Mouse (Mus musculus) kidney, adult 8-10 months (tissue): ENCODE data around the gene Best2.

Source experiments
- DNase-seq, 2 experiments: peaks; one replicate each; pipeline ENCODE4 v3.0.0; 2022

The Best2 gene

DNA sequence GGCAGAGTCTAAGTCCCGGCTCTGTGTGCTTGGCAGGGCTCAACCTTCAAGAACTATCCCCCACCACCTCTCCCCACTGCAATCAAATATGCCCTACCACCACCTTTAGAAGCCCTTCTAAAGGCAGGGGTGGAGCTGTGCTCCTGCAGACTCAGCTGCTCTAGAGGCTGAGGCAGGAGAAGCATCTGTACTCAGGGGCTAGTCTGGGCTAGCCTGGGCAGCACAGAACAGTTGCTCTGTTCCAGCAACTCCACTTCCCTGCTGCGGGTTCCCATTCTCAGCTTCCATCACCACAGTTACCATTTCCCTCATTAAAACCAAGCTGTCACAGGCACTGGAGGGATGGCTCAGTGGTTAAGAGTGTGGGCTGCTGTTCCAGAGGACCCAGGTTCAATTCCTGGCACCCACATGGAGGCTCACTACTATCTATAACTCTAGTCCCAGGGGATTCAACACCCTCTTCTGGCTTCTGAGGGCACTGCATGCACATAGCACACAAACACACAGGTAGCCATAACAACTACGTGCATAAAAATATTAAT lies 7.3 kb upstream of the Best2 start:
- DNase-seq, result no peak

DNA sequence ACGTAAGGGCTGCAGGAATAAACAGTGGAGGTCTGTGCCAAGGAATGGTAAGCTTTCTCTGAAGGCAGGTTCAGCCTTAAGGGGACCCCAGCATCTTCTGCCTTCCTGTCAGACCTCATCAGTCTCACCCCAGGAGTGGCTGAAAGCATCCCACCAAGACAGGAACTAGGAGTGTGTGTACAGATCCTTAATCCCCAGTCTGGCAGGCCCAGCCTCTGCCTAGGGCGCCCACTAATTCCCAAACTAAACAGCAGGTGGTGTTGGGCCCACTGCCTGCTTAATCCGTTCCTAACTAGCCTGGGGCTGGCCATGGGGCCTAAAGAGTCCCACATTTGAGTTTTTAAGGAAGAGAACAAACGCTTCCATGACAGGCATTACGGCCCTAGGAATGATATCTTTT lies 2.9 kb upstream of the Best2 start:
- DNase-seq, result no peak

DNA sequence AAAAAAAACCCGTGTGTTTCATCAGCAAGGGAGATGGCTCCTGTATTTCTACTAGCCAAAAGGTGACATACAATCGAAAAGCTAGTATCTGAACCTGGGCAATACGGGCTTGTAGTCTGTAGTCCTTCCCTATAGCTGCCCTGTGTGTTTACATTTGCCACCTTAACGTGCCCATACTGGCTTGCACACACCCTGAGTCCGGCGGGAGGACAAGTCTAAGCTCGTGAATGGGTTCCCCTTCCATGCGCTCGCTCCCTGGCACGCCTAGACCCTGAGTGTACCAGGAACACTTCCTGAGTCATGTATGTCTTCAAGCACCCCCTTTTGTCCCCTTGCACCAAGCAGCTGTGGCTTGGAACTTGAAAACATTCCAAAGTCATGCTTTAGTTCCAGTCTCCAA lies 2.4 kb upstream of the Best2 start:
- DNase-seq, result no peak

DNA sequence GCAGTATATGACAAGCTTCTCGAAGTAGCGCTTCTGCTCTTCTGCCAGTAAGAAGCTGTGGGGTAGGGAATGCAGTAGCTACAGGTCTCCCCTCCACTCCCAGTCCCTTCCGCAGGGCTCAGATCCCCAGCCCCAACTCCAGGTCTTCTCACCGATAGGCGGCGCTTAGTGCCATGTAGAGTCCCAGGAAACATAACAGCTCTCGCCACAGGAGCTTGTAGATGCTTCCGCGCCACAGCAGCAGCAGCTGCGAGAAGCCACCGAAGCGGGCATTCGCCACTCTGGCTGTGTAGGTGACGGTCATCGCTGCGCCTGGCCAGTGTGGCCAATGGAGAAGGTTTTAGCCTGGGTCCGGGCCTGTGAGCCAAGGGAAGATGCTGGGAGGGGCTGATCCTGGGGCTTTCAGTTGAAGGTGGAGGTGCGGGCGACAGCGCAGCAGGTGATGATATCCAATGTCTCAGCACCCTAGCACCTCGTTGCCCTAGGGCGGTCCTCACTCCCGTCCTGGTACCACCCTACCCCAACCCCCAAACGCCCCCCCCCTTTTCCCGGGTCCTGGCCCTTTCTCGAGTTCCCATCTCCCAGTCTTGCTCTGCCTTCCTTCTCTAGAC lies 996 bp downstream of the Best2 start:
- DNase-seq, result peak; percentile 63 to 80

DNA sequence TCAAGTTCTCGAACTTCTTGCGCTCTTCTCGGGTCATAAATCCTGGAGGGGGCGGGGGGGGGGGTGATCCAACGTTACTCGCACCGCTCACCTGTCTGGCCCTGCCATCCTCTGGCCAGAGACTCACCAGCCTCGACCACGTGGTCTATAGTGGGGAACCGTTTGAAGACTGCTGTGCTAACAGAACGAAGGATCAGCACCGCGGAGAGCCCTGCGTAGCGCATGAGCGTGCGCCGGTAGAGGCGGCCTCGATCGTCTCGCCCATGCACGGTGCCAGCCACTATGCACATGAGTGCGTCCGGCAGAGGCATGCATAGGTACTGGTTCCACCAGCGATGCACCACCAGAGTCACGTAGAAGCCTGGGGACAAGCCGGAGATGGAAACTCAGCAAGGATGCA lies 3.1 kb downstream of the Best2 start:
- DNase-seq, result no peak

DNA sequence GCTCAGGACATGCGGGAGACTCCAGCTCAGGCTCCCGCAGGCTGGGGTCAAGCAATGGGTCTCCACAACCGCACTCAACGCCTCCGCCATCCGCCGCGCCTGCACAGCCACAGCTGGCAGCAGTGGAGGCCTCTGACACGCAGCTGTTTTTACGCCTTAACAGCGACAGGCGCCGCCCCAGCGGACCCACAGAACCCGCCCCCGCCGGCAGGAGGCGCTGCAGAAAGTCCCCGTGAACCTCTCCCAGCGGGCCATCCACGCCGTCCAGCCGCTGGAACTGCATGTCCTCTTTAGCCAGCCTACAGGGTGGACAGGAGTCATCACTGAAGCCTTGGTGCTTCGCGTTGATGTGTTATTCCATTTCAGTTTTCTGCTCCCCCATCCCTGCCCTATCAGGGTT lies 6.6 kb downstream of the Best2 start:
- peak in 1 of 2 experiments; percentile 54 for DNase-seq

DNA sequence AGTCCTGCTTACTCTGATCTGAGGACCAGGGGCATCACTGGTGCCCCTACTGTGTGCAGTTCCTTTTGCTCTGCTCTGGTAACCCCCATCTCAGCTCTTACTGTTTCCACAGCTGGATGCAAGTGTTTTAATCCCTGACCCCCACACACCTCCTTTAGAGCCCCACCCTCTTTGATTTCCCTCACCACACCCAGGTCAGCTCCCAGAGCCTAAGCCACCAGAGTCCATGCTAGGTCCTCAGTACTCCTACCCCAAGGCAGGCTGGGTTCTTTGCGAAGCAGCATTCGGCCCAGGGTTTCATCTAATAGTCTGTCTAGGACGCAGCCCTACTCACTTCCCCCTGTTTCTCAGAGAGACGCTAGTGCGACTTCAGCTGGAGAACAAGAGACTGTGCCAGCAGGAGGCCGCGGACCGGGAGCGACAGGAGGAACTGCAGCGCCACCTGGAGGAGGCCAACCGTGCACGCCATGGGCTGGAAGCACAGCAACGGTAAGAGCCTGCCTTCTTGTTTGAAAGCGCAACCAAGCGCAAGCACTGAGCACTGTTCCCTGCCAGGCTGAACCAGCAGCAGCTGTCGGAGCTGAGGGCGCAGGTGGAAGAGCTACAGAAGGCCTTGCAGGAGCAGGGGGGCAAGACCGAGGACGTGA lies 16.6 kb downstream of the Best2 start:
- DNase-seq, result peak; percentile 75 to 90

DNA sequence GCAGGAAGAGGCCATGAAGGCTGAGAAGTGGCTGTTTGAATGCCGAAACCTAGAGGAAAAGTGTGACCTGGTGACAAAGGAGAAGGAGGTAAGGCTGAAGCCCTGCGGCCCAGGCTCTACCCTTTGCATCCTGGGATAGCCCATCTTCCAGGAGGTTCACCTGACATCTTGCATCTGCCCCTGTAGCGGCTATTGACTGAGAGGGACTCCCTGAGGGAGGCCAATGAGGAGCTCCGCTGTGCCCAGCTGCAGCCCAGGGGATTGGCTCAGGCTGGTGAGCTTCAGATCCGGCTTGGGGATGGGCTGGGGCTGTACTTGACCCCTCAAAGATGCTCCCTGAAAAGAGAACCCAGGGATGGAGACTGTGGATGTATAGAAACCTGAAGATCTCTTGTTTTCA lies 17.4 kb downstream of the Best2 start:
- DNase-seq, result no peak

DNA sequence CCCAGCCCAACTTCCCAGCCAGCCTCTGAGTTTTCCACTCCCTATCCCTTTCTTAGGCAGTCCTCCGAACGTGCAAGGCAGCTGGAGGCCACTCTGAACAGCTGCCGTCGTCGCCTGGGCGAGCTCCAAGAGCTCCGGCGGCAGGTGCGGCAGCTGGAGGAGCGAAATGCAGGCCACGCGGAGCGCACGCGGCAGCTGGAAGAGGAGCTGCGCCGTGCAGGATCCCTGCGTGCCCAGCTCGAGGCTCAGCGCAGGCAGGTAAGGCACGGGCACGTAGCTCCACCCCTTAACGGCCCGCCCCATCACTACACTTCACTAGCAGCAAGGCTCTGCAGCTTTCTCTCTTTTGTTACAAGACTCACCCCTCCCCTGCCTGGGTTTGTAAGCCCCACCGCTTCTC lies 18.7 kb downstream of the Best2 start:
- DNase-seq, result no peak

DNA sequence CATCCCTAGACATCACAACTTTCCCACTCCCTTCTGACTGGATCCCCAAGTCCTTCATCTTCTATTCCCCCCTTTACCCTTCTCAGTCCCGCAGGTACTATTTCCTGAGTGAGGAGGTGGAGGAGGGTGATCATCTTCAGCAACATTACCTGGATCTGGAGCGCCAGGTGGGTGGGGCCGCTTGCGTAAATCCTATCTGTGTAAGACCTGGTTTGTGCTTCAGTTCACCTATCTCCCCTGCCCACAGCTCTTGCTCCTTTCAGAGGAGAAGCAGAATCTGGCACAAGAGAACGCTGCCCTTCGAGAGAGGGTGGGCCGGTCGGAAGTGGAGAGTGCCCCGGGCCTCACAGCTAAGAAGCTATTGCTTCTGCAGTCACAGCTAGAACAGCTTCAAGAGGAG lies 20.0 kb downstream of the Best2 start:
- no peak for DNase-seq

DNA sequence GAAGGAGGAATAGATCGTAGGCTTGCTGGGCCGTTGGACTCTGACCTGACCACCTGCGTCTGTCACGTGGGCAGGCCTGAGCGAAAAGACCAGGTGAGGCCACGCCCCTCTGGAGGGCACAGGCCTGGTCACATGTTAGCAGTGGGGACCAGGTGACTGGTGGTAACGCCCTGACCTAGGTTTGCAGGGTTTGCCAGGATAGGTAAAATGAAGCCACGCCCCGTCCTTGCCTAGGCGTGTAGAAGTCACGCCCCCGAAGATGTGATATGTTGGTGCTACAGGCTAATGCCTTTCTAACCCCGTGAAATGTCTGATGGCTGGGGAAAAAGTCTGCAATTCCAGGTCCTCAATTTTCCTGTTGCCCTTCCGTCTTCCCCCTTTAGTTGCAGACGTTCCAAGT lies 23.5 kb downstream of the Best2 start:
- peak; percentile 95 to 96 for DNase-seq

DNA sequence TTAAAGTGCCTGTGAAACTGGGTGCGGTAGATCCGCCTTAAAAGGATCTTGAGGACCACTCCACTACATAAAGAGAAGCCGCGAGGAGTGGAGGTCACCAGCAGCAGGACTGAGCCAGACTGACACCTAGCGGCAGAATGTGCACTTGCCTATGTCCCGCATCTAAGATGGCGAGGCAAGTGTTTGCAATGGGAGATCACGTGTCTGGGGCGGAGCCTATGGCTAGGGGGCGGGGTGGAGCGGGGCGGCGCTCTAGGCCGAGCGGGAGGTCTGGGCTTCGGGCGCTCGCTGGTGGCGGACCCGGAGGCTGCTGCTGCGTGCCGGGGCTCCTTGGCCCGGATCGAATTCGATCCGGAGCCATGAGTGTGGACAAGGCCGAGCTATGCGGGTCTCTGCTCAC lies 24.0 kb downstream of the Best2 start, which contains the start of gene Hook2:
Hook2 (plus strand) TSS at position 255 of the 400 bp plus-strand sequence.
- DNase-seq, result peak; percentile 98 to 99

DNA sequence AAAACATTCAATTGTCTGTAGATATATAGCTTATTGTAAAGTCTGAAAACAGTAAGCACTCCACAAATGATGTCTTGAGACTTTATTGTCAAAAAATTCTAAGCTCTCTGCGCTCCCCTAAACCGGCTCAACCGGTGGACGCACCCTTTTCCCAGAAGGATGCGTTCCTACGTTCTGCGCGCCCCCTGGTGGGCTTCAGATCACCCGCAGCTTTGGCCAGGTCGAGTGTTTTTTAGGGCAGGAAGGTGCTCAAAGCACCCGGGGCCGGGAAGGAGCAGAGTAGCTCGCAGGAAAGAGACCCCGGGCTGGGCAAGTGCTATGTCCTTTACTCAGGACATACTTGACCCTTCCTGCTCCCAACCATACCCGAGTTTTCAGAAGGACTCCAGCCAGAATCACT lies 24.5 kb downstream of the Best2 start:
- peak; percentile 92 to 95 for DNase-seq

DNA sequence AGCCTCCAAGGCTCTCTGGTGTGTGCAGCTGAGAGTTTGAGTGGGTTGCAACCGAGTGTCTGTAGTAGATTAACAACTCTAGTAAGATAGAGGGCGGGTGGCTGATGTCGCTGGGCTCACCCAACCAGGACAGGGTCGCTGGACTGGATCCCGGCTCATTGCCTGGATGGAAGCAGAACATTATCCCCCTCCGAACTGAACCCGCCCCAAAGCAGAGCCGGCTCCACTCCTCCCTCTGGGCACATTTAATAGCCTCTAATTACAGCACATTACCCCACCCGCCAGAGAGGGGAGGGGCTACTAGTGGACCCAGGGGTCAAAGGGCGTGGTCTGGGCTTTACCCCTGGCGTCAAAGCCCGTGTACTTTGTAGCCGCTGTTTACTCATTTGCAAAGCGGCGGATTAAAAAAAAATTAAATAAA lies 25.0 kb downstream of the Best2 start:
- peak; percentile 92 to 93 for DNase-seq

DNA sequence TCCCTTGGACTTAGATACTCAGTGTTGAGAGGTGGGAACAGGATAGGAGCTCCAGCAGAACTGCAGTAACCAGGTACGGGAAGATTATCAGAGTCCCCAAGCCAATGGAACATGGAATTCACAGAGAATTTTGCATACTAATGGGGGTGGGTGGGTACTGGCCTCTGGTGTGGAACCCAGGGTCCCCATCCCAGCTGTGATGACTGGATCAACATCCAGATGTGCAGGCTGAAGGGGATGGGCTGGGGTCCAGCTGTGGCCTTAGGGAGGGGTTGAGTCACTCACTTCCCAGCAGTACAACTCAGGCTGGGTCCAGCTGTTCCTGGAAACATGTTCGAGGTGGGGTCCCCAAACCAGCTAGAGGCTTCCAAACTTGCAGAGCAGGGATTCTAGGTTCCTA lies 26.4 kb downstream of the Best2 start:
- no peak for DNase-seq

DNA sequence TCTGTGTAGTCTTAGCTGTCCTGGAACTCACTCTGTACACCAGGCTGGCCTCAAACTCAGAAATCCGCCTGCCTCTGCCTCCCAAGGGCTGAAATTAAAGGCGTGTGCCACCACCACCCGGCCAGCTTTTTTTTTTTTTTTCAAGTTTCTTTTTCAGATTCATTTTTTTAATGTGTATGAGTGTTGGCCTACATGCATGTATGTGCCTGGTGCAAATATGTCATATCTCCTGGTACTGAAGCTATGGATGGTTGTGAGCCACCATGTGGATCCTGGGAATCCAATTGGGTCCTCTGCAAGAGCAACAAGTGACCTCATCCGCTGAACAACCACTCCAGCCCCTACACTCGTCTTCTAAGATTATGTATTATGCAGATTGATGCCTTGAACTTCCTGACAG lies 26.9 kb downstream of the Best2 start:
- no peak for DNase-seq

DNA sequence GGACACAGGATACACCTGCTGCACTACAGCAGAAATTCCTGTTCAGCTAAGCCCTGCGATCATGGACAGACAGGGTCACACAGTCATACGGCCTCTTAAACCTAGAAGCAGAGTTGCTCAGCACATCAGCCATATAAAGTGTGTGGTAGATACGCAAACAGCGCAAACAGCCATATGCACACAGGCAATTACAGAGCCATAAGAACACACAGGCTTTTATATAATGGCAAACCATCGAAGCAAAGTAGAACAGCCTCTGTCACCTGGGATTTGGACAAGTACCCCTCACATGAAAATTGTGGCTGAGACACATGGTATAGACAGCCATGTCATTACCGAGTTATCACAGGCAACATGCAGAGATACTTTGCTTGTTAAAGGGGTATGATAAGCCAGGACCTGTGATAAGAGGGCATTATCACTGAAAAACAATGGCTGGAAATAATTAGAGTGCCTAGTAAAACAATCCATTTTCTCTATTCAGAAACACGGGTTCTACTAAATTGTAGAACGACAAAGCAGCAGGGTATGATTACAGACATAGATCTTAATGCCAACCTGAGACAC lies 27.9 kb downstream of the Best2 start:
- no peak for DNase-seq

DNA sequence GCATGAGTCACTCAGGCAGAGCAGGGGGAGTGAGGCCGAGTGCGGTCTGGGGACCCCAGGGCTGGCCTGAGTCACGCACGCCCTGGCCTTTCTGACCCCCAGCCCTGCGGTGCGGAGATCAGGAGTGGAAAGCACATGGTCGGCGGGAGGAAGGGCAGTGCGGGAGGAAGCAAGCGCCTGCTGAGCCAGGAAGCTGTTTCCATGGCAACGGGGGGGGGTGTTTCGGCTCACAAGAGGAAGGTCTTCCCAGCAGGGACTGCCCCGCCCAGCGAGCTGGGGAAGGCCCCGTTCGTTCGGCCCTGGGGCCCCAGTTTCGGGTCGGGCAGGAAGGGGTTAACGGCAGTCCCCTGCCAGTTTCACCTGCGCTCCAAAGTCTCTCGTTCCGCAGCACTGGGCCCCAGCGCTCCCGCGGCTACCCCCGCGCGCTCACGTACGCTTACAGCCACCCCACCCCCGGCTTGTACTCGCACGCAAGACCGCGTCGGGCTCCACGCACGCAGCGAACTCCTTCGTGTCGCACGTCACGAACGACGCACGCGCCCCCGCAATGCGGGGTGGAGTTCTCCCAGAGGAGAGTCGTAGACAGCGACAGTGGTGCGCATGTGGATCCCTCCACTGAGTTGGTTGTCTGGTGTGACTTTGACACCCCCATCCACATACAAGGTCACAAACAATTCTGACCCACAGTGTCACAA lies 28.5 kb downstream of the Best2 start:
- DNase-seq, result peak; percentile 89 to 91

DNA sequence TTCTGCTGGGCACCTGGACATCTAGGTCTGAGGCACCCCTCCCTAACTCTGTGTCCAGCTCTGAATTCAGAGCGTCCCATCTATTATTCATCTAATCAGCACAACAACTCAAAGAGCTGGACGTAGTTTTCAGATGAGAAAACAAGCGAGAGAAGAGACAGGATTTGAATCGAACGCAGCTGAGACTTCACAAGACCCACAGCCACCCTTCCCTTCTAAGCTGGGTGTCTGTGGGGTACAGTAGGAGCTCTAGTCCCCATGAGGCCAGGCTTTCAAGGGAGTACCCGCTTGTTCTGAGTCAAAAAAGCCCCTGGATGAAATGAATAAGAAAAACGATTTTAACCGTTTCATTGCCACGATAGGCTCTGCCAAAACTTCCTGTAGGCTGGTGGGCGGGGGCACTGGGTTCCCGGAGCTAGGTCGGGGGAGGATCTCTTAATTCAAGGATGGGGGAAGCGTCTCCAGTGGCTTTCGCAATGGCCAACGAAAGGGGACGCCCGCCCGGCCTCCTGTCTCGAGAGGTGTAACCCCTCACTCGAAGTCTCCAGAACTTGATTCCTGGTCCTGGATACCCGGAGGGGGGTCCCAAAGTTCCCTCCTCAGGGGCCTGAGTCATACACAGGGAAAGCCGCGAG lies 29.2 kb downstream of the Best2 start:
- peak in 1 of 2 experiments; percentile 33 for DNase-seq

DNA sequence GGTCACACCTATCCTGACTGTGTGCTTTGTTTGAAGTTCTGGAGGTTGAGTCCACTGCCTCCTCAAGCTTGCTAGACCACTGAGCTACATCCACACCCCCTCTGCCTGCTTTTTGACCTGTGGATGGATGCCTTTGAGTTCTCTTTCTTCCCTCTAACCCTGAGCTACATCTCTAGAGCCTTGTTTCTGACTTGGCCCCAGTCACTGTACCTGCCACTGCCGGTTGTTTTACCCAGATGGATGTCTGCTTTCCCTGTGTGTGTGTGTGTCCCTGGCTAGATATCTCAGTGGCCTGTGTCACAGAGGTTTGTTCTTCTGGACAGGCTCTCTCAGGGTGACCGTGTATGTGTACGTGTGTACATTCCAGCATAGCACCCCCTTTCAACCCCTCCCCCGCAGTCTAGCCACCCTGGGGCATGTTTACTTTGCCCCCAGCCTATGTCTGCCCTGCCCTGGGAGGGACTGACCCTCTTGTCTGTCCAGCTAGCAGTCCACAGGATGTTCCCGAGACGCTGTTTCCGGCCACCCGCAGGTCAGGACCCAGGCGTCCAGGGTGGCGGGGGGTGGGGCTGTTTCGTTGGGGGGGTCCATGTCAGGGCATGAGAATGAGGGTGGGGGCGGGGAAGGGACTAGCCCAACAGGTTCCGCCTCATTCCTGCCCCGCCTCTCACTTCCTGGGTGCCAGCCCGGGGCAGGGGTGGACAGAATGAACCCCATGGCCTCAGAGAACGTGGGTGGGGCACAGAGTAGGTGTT lies 29.9 kb downstream of the Best2 start:
- DNase-seq, result peak; percentile 61 to 69

DNA sequence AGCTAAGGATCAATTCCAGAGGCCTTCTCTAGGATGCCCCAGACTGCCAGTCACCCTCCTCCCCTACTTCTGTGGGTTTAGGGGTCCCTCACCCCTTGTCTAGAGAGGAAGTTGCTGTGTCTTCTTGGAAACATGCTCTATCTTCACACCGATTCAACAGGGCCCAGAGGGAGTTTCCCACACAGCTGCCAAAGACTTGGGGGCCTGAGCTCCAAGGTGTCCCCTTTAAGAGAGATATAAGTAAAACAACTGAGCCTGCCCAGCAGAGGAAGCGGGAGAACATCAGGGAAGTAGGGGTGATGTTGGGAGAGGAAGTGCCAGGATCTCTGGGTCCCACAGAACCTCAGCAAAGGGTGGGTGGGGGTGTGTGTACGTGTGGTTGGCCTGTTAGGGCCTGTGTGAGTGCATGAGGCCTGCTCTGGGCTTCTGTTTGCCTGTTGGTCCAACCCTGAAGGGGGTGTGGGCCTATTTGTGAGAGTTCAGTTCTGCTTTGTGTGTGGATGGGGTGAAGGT lies 31.8 kb downstream of the Best2 start:
- no peak for DNase-seq
